Mouse (Mus musculus): ENCODE measurements around the gene Asna1. TPM values are rescaled to one million over a fixed set of nuclear protein-coding genes. Genes with fewer than 3 reads are reported as not detected.

Gene Asna1
- polyA plus RNA-seq, 1 experiment from 2014 or later = 80.1 TPM

- WGBS (ENCODE audit: insufficient replicate concordance) = 87% methylated on average over 4 of the region's 4 CpGs
- Histone ChIP-seq H3K36me3 (peaks cover 6% of the 10 kb centered on the region; the same call in 1 of the 2 replicates), H3K9ac (no peak overlapping the region), H3K4me2 (no peak overlapping the region), H3K27me3 (no peaks in the 10 kb centered on the region), H3K9me3 (replicated peaks) (no peaks in the 10 kb centered on the region), H3K4me3 (replicated peaks) (no peak overlapping the region), H3K27ac (no peak overlapping the region), H3K4me1 (replicated peaks) (peaks cover 35% of the 10 kb centered on the region)
- DNase-seq (no peak), ATAC-seq (ENCODE audit: low read depth) (no peak)
Measured at GRCm38 (mm10) chr8:85062603-85063002, 37.5 kb upstream of the Asna1 start.

GRCm38 (mm10) chr8:85059879-85060616, 35.0 kb upstream of the Asna1 start, which contains the start of gene Fbxw9:
Fbxw9 (plus strand) TSS chr8:85060055.
- peaks cover 24% of the 10 kb centered on the region for H3K36me3 ChIP-seq
- H3K27ac ChIP-seq = no peak within 1 kb of the TSS
- H3K4me3 ChIP-seq (replicated peaks) = peak within 1 kb of the TSS; percentile 81
- peaks cover 29% of the 10 kb centered on the region for H3K4me1 ChIP-seq (replicated peaks)
- peak within 1 kb of the TSS; percentile 96 for H3K4me2 ChIP-seq
- no peaks in the 10 kb centered on the region for H3K27me3 ChIP-seq
- ATAC-seq (ENCODE audit: low read depth) (peak; percentile 81), DNase-seq (peak; percentile 74)
- H3K9ac ChIP-seq = peak within 1 kb of the TSS; percentile 75
- under 1% methylated on average over 53 of the region's 53 CpGs for WGBS (ENCODE audit: insufficient replicate concordance)
- H3K9me3 ChIP-seq (replicated peaks) = no peaks in the 10 kb centered on the region

GRCm38 (mm10) chr8:85057367-85057766, 32.3 kb upstream of the Asna1 start:
- Histone ChIP-seq H3K4me3 (replicated peaks) (no peak overlapping the region), H3K27me3 (no peaks in the 10 kb centered on the region), H3K9me3 (replicated peaks) (no peaks in the 10 kb centered on the region), H3K27ac (no peak overlapping the region), H3K4me1 (replicated peaks) (peaks cover 29% of the 10 kb centered on the region), H3K4me2 (no peak overlapping the region), H3K9ac (no peak overlapping the region), H3K36me3 (peaks cover 50% of the 10 kb centered on the region)
- DNase-seq = no peak
- WGBS (ENCODE audit: insufficient replicate concordance) = 80% methylated on average over 7 of the region's 7 CpGs
- no peak for ATAC-seq (ENCODE audit: low read depth)

GRCm38 (mm10) chr8:85043619-85044018, 18.5 kb upstream of the Asna1 start:
- Histone ChIP-seq H3K27ac (no peak overlapping the region), H3K9me3 (replicated peaks) (no peaks in the 10 kb centered on the region), H3K4me1 (replicated peaks) (peaks cover 35% of the 10 kb centered on the region), H3K4me3 (replicated peaks) (no peak overlapping the region), H3K4me2 (no peak overlapping the region), H3K27me3 (no peaks in the 10 kb centered on the region), H3K36me3 (peaks cover 92% of the 10 kb centered on the region), H3K9ac (no peak overlapping the region)
- DNase-seq (no peak), ATAC-seq (ENCODE audit: low read depth) (no peak)
- WGBS (ENCODE audit: insufficient replicate concordance) = 88% methylated on average over 6 of the region's 6 CpGs

- ATAC-seq (ENCODE audit: low read depth) (peak; percentile 40), DNase-seq (peak; percentile 62)
- WGBS (ENCODE audit: insufficient replicate concordance) = under 1% methylated on average over 57 of the region's 57 CpGs
- Histone ChIP-seq H3K4me3 (replicated peaks) (peak overlapping the region; percentile 86), H3K4me2 (peak overlapping the region; percentile 93), H3K9me3 (replicated peaks) (no peaks in the 10 kb centered on the region), H3K4me1 (replicated peaks) (peaks cover 67% of the 10 kb centered on the region), H3K9ac (peak overlapping the region; percentile 93), H3K36me3 (peaks cover 45% of the 10 kb centered on the region), H3K27ac (peak overlapping the region; percentile 97), H3K27me3 (no peaks in the 10 kb centered on the region)
Measured at GRCm38 (mm10) chr8:85037681-85038531, 12.8 kb upstream of the Asna1 start.

GRCm38 (mm10) chr8:85037366-85037680, 12.2 kb upstream of the Asna1 start:
- H3K27ac ChIP-seq = peak overlapping the region; percentile 97
- H3K4me3 ChIP-seq (replicated peaks) = peak overlapping the region; percentile 86
- peak overlapping the region; percentile 93 for H3K4me2 ChIP-seq
- DNase-seq (no peak), ATAC-seq (ENCODE audit: low read depth) (peak; percentile 32)
- no peaks in the 10 kb centered on the region for H3K27me3 ChIP-seq
- no peaks in the 10 kb centered on the region for H3K9me3 ChIP-seq (replicated peaks)
- H3K36me3 ChIP-seq = peaks cover 45% of the 10 kb centered on the region
- WGBS (ENCODE audit: insufficient replicate concordance) = under 1% methylated on average over 14 of the region's 14 CpGs
- peak overlapping the region; percentile 93 for H3K9ac ChIP-seq
- H3K4me1 ChIP-seq (replicated peaks) = peaks cover 71% of the 10 kb centered on the region

- Histone ChIP-seq H3K4me1 (replicated peaks) (peaks cover 73% of the 10 kb centered on the region), H3K27ac (peak within 1 kb of the TSS; percentile 97), H3K4me2 (peak within 1 kb of the TSS; percentile 93), H3K36me3 (peaks cover 45% of the 10 kb centered on the region), H3K27me3 (no peaks in the 10 kb centered on the region), H3K9me3 (replicated peaks) (no peaks in the 10 kb centered on the region), H3K9ac (peak within 1 kb of the TSS; percentile 93), H3K4me3 (replicated peaks) (peak within 1 kb of the TSS; percentile 86)
- under 1% methylated on average over 59 of the region's 59 CpGs for WGBS (ENCODE audit: insufficient replicate concordance)
- ATAC-seq (ENCODE audit: low read depth) (peak; percentile 84), DNase-seq (peak; percentile 86)
Measured at GRCm38 (mm10) chr8:85036718-85037365, 11.8 kb upstream of the Asna1 start, which contains the start of gene Tnpo2. Tnpo2 (plus strand) TSS chr8:85036915.

- no peak for DNase-seq
- peak; percentile 32 for ATAC-seq (ENCODE audit: low read depth)
- no peaks in the 10 kb centered on the region for H3K9me3 ChIP-seq (replicated peaks)
- H3K4me1 ChIP-seq (replicated peaks) = peaks cover 69% of the 10 kb centered on the region
- peak overlapping the region; percentile 93 for H3K4me2 ChIP-seq
- H3K36me3 ChIP-seq = peaks cover 45% of the 10 kb centered on the region
- 0% methylated on average over 9 of the region's 9 CpGs for WGBS (ENCODE audit: insufficient replicate concordance)
- peak overlapping the region; percentile 81 for H3K9ac ChIP-seq
- H3K27me3 ChIP-seq = no peaks in the 10 kb centered on the region
- peak overlapping the region; percentile 86 for H3K4me3 ChIP-seq (replicated peaks)
- peak overlapping the region; percentile 88 for H3K27ac ChIP-seq
Measured at GRCm38 (mm10) chr8:85036381-85036717, 11.3 kb upstream of the Asna1 start.

GRCm38 (mm10) chr8:85035728-85036310, 10.7 kb upstream of the Asna1 start:
- ATAC-seq (ENCODE audit: low read depth) (0 out of 2 replicates have a peak, but pooled peaks have one; percentile 8), DNase-seq (peak; percentile 27)
- H3K4me1 ChIP-seq (replicated peaks) = peaks cover 64% of the 10 kb centered on the region
- under 1% methylated on average over 15 of the region's 15 CpGs for WGBS (ENCODE audit: insufficient replicate concordance)
- peak overlapping the region; percentile 88 for H3K27ac ChIP-seq
- no peaks in the 10 kb centered on the region for H3K9me3 ChIP-seq (replicated peaks)
- peak overlapping the region; percentile 86 for H3K4me3 ChIP-seq (replicated peaks)
- peak overlapping the region; percentile 81 for H3K9ac ChIP-seq
- peak overlapping the region; percentile 93 for H3K4me2 ChIP-seq
- peaks cover 45% of the 10 kb centered on the region for H3K36me3 ChIP-seq
- H3K27me3 ChIP-seq = no peaks in the 10 kb centered on the region

GRCm38 (mm10) chr8:85035165-85035727, 10.2 kb upstream of the Asna1 start:
- H3K27ac ChIP-seq = peak overlapping the region; percentile 88
- peak overlapping the region; percentile 93 for H3K4me2 ChIP-seq
- ATAC-seq (ENCODE audit: low read depth) (no peak), DNase-seq (no peak)
- peaks cover 44% of the 10 kb centered on the region for H3K36me3 ChIP-seq
- H3K9ac ChIP-seq = peak overlapping the region; percentile 81
- 4% methylated on average over 12 of the region's 12 CpGs for WGBS (ENCODE audit: insufficient replicate concordance)
- peaks cover 60% of the 10 kb centered on the region for H3K4me1 ChIP-seq (replicated peaks)
- peak overlapping the region; percentile 86 for H3K4me3 ChIP-seq (replicated peaks)
- no peaks in the 10 kb centered on the region for H3K27me3 ChIP-seq
- H3K9me3 ChIP-seq (replicated peaks) = no peaks in the 10 kb centered on the region
